Mouse (Mus musculus): ENCODE measurements around the gene Castor2.

Castor2 gene

GRCm38 (mm10) chr5:134102720-134103119, 3.2 kb downstream of the Castor2 start:
- DNase-seq (ENCODE audit: low read depth, low spot score), result no peak

GRCm38 (mm10) chr5:134105829-134106228, 6.3 kb downstream of the Castor2 start:
- no peak for DNase-seq (ENCODE audit: low read depth, low spot score)

DNA sequence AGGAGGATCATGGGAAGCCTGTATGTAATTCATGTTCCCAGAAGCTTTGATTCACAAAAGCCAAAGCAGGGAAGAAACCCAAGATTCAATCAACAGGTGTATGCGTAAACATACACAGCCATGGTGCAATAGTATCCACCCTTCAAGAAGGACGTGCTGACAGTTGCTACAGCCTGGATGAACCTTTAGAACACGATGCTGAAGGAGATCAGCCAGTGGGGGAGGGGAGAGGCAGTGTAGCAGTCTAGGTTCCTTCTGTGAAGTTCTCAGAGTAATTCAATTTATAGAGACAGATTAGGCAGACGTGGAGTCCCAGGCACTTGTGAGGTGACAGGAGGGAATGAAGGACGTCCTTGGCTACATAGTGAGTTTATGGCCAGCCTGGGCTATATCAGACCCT, 15.5 kb downstream of the Castor2 start:
- DNase-seq (ENCODE audit: low read depth, low spot score), result no peak

GRCm38 (mm10) chr5:134115639-134116259, 16.2 kb downstream of the Castor2 start:
- no peak for DNase-seq (ENCODE audit: low read depth, low spot score)

- DNase-seq (ENCODE audit: low read depth, low spot score), result no peak
These were observed 19.4 kb downstream of the Castor2 start for GRCm38 (mm10) chr5:134118798-134119407.

GRCm38 (mm10) chr5:134119481-134120120, 20.1 kb downstream of the Castor2 start:
- DNase-seq (ENCODE audit: low read depth, low spot score), result no peak

DNA sequence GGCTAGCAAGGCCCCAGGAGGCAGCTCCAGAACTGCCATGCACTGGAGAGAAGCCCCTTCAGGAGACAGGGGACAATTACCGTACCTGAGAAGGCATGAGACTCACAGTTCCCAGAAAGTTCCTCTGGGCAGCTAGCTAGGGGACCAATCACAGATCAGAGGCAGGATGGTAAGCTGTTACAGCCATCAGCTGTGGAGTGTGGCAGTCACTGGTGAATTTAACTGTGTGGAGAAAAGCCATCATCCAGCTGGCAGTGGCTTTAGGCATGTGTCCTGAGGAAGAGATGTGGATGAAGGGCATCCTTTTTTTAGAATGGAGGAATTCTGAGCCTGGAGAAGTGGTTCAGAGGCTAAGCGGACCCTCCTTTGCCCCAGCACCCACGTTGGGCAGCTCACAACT, 20.6 kb downstream of the Castor2 start:
- no peak for DNase-seq (ENCODE audit: low read depth, low spot score)

GRCm38 (mm10) chr5:134121138-134121892, 21.8 kb downstream of the Castor2 start:
- DNase-seq (ENCODE audit: low read depth, low spot score), result no peak

- no peak for DNase-seq (ENCODE audit: low read depth, low spot score)
These were observed 22.4 kb downstream of the Castor2 start for GRCm38 (mm10) chr5:134121893-134122259.

GRCm38 (mm10) chr5:134123846-134124245, 24.3 kb downstream of the Castor2 start:
- no peak for DNase-seq (ENCODE audit: low read depth, low spot score)

GRCm38 (mm10) chr5:134126232-134126631, 26.7 kb downstream of the Castor2 start:
- DNase-seq (ENCODE audit: low read depth, low spot score), result no peak

DNA sequence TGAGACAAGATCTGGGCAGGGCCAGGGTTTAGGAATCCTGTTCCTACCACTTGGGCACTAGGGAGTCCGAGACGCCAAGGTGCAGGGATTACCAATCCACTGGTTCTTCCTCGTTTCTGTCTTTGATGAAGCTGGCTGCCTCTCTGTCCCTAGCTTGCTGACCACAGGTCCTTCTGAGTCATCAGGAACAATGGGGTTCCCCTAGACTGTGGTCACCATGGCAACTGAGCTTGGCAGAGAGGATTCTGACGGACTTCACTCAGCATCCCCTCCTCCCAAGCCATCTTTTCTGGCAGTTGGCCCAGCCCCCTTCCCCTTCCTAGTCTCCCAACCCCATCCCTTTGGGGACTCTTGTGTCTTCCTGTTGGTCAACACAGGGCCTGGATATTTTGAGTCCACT, 32.1 kb downstream of the Castor2 start:
- no peak for DNase-seq (ENCODE audit: low read depth, low spot score)

DNA sequence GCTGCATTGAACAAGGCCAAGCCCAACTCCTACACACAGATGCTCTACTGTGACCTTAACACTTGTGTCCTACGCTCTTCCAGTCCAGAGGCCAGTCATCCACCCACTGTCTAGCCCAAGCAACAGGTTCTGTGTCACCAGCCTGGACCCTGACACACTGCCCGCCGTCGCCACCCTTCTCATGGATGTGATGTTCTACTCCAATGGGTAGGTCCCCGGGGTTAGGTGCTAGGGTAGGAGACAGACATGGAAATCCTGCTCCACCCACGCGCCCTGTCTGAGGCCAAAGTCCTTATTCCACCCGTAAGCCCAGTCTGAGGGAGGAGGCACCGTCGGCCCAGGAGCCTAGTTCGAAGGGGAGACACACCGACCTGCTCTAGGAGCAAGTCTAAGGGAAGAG, 36.5 kb downstream of the Castor2 start:
- no peak for DNase-seq (ENCODE audit: low read depth, low spot score)

DNA sequence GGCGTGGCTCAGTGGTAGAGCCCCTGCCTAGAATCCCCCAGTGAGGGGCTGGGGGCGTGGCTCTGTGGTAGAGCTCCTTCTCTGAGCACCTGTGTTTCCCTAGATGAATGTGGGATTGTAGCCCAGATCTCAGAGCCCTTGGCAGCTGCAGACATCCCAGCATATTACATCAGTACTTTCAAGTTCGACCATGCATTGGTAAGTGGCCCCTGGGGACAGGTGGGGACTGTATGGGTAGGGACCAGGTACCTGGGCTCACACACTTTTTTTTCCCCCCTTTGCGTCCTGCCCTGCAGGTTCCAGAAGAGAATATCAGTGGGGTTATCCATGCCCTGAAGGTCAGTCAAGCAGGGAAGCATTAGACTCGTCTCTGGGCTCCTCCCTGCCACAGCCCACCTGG, 38.4 kb downstream of the Castor2 start:
- DNase-seq (ENCODE audit: low read depth, low spot score), result no peak

- no peak for DNase-seq (ENCODE audit: low read depth, low spot score)
These were observed 39.9 kb downstream of the Castor2 start for GRCm38 (mm10) chr5:134139429-134139828.

DNA sequence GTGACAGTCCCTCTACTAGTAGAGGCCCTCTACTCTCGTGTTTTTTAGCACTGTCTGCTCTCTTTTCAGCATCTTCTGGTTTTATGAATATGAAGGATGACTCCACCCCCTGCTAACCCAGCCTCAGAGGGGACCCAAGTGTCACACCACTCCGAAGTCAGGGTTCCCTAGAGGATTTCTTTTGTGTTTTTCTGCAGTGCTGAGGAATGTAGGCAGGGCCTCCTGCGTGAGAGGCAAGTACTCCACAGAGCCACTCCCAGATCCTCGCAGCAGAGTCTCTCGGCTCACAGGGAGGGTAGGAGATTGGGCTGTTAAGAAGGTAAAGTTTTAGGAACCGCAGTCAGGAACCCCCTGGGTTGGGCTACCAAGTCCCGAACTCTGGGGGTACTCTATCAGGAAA, 41.7 kb downstream of the Castor2 start:
- no peak for DNase-seq (ENCODE audit: low read depth, low spot score)

DNA sequence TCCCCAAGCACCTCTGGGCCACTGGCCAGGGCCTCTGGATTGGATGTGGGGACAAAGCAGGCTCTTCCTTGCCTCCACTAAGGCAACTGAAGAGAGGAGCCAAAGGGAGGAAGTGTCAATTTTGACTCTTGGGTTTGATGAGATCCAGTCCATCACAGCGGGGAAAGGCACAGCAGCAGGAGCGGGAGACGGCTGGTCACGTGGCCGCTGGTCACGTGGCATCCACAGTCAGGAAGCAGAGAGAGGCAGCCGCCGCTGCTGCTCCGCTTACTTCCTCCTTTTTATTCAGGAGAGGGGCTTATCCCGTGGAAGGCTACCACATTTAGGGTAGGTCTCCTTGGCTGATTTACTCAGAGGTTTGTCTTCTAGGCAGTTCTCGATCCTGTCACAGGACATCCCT, 42.9 kb downstream of the Castor2 start:
- DNase-seq (ENCODE audit: low read depth, low spot score), result no peak

GRCm38 (mm10) chr5:134144986-134145385, 45.5 kb downstream of the Castor2 start:
- no peak for DNase-seq (ENCODE audit: low read depth, low spot score)

GRCm38 (mm10) chr5:134147194-134147753, 47.8 kb downstream of the Castor2 start:
- DNase-seq (ENCODE audit: low read depth, low spot score), result no peak

DNA sequence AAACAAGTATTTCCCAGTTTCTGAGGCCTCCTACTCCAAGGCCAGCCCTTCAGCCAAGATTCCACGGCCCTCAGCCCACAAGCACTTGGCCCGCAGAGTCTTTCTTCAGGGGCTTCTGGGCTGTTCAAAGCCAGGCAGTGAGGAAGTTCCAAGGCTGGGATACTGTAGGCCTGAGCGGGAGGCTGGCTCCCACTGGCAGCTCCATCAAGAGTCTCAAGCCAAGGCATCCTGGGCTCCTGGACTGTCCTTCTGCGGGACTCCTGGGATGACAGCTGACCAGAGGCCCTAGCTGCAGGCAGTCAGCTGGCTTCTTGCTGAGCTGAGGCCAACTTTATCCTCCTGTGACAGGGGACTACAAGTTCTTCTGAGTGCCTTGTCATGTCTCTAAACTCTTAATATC, 48.6 kb downstream of the Castor2 start:
- no peak for DNase-seq (ENCODE audit: low read depth, low spot score)

- DNase-seq (ENCODE audit: low read depth, low spot score), result no peak
These were observed 52.4 kb downstream of the Castor2 start for GRCm38 (mm10) chr5:134151895-134152294.

DNA sequence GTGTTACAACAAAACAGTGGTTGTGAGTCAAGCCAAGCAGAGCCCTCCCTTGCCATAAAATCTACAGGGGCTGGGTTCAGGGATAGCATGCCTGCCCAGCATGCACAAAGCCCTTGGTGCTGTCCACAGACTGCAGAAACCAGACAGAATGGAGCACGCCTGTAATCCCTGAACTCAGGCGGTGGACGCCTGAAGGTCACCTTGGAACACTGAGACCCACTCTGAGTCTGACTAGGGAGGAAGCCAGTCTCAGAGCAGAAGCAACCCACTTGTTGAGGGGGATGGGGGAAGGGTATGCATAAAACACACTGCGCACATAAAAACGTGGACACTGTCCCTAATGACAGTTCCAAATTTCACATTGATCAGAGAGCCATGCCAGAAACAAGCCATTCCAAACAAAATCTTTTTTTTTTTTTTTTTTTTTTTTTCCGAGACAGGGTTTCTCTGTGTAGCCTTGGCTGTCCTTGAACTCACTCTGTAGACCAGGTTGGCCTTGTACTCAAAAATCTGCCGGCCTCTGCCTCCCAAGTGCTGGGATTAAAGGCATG, 56.5 kb downstream of the Castor2 start:
- no peak for DNase-seq (ENCODE audit: low read depth, low spot score)
